Mouse (Mus musculus): ENCODE measurements around the gene Nrap. TPM values are rescaled to one million over a fixed set of nuclear protein-coding genes. Genes with fewer than 3 reads are reported as not detected.
A peak's percentile ranks its signal among the peaks of the same experiment; 100 is the strongest.

Nrap gene
- polyA plus RNA-seq, 1 experiment from 2014 or later = 0.41 TPM

DNA sequence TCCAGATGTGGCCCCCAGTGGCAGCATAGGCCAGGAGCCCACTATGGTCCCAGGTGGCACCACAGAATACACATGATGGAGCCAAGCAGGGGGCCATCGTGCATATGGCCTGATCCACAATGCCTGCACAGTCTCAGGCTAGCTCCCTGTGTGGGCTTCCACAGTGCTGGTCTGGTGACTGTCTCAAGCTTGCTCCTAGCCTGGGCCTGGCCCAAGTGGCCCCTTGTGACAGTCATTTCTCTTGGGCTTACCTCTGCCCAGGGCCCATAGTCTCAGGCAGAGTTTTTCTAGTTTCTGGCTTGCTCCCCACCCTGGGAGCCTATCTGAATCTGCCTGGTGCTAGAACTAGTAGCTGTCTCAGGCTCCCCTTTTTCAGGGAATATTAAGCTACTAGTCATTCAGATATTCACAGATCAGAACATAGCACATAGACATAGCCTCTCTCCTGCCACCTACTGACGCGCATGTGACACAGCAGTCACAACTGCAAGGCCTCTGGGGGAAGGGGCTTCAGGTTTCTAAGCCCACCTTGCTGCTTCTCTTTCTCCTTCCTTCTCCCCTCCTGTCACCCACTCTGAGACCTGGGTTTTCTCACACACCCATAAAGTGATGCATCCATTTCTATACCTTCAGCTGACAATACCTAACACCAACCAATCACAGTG lies 112.6 kb downstream of the Nrap start:
- no peaks in the 10 kb centered on the region for H3K27me3 ChIP-seq (ENCODE audit: control insufficient read depth, insufficient read depth, low read length)
- no peak overlapping the region for H3K27ac ChIP-seq (replicated peaks)
- H3K9ac ChIP-seq (ENCODE audit: low read length) = no peak overlapping the region
- 67% methylated on average over 3 of the region's 3 CpGs for WGBS
- H3K36me3 ChIP-seq (ENCODE audit: control insufficient read depth, insufficient read depth, low read length) = no peaks in the 10 kb centered on the region
- H3K9me3 ChIP-seq (ENCODE audit: control insufficient read depth, low read length) = no peaks in the 10 kb centered on the region
- ATAC-seq (ENCODE audit: low FRiP score, low TSS enrichment) = no peak; the same call in 1 of the 2 replicates
- no peak overlapping the region for H3K4me2 ChIP-seq (replicated peaks; ENCODE audit: low read depth)
- DNase-seq (ENCODE audit: low spot score) = no peak
- no peak overlapping the region for H3K4me3 ChIP-seq (ENCODE audit: low read depth, low read length)
- TF ChIP-seq EP300 (optimal IDR thresholded peaks at IDR 0.05) (no peak), CTCF (IDR thresholded peaks at IDR 0.05; ENCODE audit: low read depth) (peak; percentile 63)
- no peaks in the 10 kb centered on the region for H3K4me1 ChIP-seq (replicated peaks; ENCODE audit: control insufficient read depth, insufficient read depth)

DNA sequence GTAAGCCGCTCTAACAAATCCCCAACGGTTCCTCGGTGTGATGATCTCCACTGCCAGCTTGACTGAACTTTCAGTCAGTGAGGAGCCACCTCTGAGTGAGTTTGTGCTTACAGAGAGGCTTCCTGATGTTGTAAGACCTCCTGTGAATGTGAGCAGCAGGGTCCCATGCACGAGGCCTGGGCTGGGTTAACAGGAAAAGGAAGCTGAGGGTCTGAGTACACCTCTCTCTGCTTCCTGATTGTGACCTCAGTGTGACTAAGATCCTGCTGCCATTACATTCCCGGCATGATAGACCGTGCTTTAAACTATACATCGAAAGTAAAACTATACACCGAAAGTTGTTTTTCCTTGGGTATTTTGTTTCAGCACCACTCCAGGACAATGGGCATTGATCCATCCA lies 117.8 kb downstream of the Nrap start:
- Histone ChIP-seq H3K4me2 (replicated peaks; ENCODE audit: low read depth) (no peak overlapping the region), H3K4me1 (replicated peaks; ENCODE audit: control insufficient read depth, insufficient read depth) (no peaks in the 10 kb centered on the region), H3K9ac (ENCODE audit: low read length) (no peak overlapping the region), H3K27ac (replicated peaks) (no peak overlapping the region), H3K9me3 (ENCODE audit: control insufficient read depth, low read length) (no peaks in the 10 kb centered on the region), H3K4me3 (ENCODE audit: low read depth, low read length) (no peak overlapping the region), H3K27me3 (ENCODE audit: control insufficient read depth, insufficient read depth, low read length) (no peaks in the 10 kb centered on the region), H3K36me3 (ENCODE audit: control insufficient read depth, insufficient read depth, low read length) (no peaks in the 10 kb centered on the region)
- TF ChIP-seq CTCF (IDR thresholded peaks at IDR 0.05; ENCODE audit: low read depth) = no peak
- no peak for TF ChIP-seq EP300 (optimal IDR thresholded peaks at IDR 0.05)
- ATAC-seq (ENCODE audit: low FRiP score, low TSS enrichment) (no peak), DNase-seq (ENCODE audit: low spot score) (no peak)
- 72% methylated on average over 8 of the region's 8 CpGs for WGBS

Other genes starting within 250 kb of the Nrap start
- gene Habp2, start 102.9 kb downstream of the Nrap start, polyA plus RNA-seq (2015; fragmentation: Nextera tagmentation; extraction: Ambion mirVana) = 28.9 and 29.1 TPM in 2 replicates
- 17.9 and 20.8 TPM in 2 replicates for gene Casp7, start 7.1 kb upstream of the Nrap start, polyA plus RNA-seq (2015; fragmentation: Nextera tagmentation; extraction: Ambion mirVana)
- gene Plekhs1, start 71.6 kb upstream of the Nrap start, polyA plus RNA-seq (2015; fragmentation: Nextera tagmentation; extraction: Ambion mirVana) = 3.4 and 4.7 TPM in 2 replicates
- 9.5 and 10.7 TPM in 2 replicates for gene Dclre1a, start 158.2 kb upstream of the Nrap start, polyA plus RNA-seq (2015; fragmentation: Nextera tagmentation; extraction: Ambion mirVana)
- gene Nhlrc2, start 158.2 kb upstream of the Nrap start, polyA plus RNA-seq (2015; fragmentation: Nextera tagmentation; extraction: Ambion mirVana) = 8.1 and 8.2 TPM in 2 replicates

Measured in stomach, postnatal 0 days (tissue).